Mouse (Mus musculus): ENCODE measurements around the gene Ammecr1.

GRCm38 (mm10) chrX:142902599-142902998 is 63.9 kb downstream of the Ammecr1 start:
- TF ChIP-seq TBP (conservative IDR thresholded peaks at IDR 0.05; ENCODE audit: low read depth, low read length) (no peak), CTCF (conservative IDR thresholded peaks at IDR 0.05 in 1 of 2, IDR thresholded peaks at IDR 0.05 in 1 of 2; ENCODE audit: low read depth in 2 of 2, low read length in 2 of 2) (no peak), E2F4 (IDR thresholded peaks at IDR 0.05; ENCODE audit: insufficient replicate concordance, low read depth, low read length) (no peak), POLR2A (IDR thresholded peaks at IDR 0.05; ENCODE audit: low read depth, low read length) (no peak), USF1 (IDR thresholded peaks at IDR 0.05; ENCODE audit: low read depth, low read length) (no peak), ELF1 (IDR thresholded peaks at IDR 0.05; ENCODE audit: low read depth, low read length) (no peak), MEF2A (IDR thresholded peaks at IDR 0.05; ENCODE audit: borderline replicate concordance, low read depth, low read length) (no peak), GABPA (IDR thresholded peaks at IDR 0.05; ENCODE audit: insufficient replicate concordance, low read depth, low read length) (no peak), HCFC1 (IDR thresholded peaks at IDR 0.05; ENCODE audit: low read depth, low read length) (no peak), IRF4 (IDR thresholded peaks at IDR 0.05; ENCODE audit: low read depth, low read length) (no peak), TCF12 (IDR thresholded peaks at IDR 0.05; ENCODE audit: low read depth, low read length) (no peak)

Data from CH12.LX (cell line).